In genomic region chr14:29403849-29404808, GRCm38 (mm10) we compare ENCODE assay signal across 12 mouse cellular contexts.
DNase-seq lines count a peak whose midpoint lies in the region; ATAC-seq and TF ChIP-seq lines count a peak whose summit lies in the region.
"Had no signal": no experiment of that assay in that cellular context is flagged by ENCODE, and none has a peak within 500 bp of the region (broad histone marks: within the 10 kb centered on the region; RNA-seq: fewer than 3 reads in every experiment).

No protein-coding gene starts in this region.

- no peak overlapping the region for H3K4me2 ChIP-seq in forebrain, embryonic 16.5 days (ENCODE audit: low read length)
- H3K4me2 ChIP-seq in hindbrain, postnatal 0 days (ENCODE audit: low read depth, low read length): no peak overlapping the region
- H3K4me2 ChIP-seq in hindbrain, embryonic 12.5 days (replicated peaks): no peak overlapping the region
- H3K4me2 ChIP-seq: heart, embryonic 15.5 days had no signal

- no peak overlapping the region for H3K9ac ChIP-seq in forebrain, embryonic 16.5 days (replicated peaks; ENCODE audit: low read depth, low read length)
- no peak overlapping the region for H3K9ac ChIP-seq in hindbrain, postnatal 0 days (replicated peaks; ENCODE audit: low read length)
- H3K9ac ChIP-seq in hindbrain, embryonic 12.5 days: no peak overlapping the region
- H3K9ac ChIP-seq: heart, embryonic 15.5 days had no signal

- H3K9me3 ChIP-seq in forebrain, embryonic 16.5 days (ENCODE audit: control insufficient read depth, low read length): no peaks in the 10 kb centered on the region
- H3K9me3 ChIP-seq in forebrain, embryonic 10.5 days: no peaks in the 10 kb centered on the region
- H3K9me3 ChIP-seq in hindbrain, postnatal 0 days (ENCODE audit: low read length): no peaks in the 10 kb centered on the region
- H3K9me3 ChIP-seq in hindbrain, embryonic 12.5 days (replicated peaks): no peaks in the 10 kb centered on the region
- H3K9me3 ChIP-seq: heart, embryonic 15.5 days had no signal

- H3K4me1 ChIP-seq in forebrain, embryonic 16.5 days (replicated peaks; ENCODE audit: control insufficient read depth, insufficient read depth, low read length): peaks cover 7% of the 10 kb centered on the region; the same call in 1 of the 2 replicates
- no peaks in the 10 kb centered on the region for H3K4me1 ChIP-seq in forebrain, embryonic 10.5 days
- H3K4me1 ChIP-seq in hindbrain, postnatal 0 days (ENCODE audit: insufficient read depth, low read length): no peaks in the 10 kb centered on the region
- peaks cover 9% of the 10 kb centered on the region; the same call in 1 of the 2 replicates for H3K4me1 ChIP-seq in hindbrain, embryonic 12.5 days

- H3K4me3 ChIP-seq in forebrain, embryonic 16.5 days (replicated peaks; ENCODE audit: low read length): no peak overlapping the region
- no peak overlapping the region for H3K4me3 ChIP-seq in forebrain, embryonic 10.5 days
- H3K4me3 ChIP-seq in hindbrain, postnatal 0 days (ENCODE audit: low read length): no peak overlapping the region
- no peak overlapping the region for H3K4me3 ChIP-seq in hindbrain, embryonic 12.5 days
- H3K4me3 ChIP-seq: heart, embryonic 15.5 days had no signal

- H3K27me3 ChIP-seq in forebrain, embryonic 16.5 days (replicated peaks; ENCODE audit: control insufficient read depth, insufficient read depth, low read length): no peaks in the 10 kb centered on the region
- no peaks in the 10 kb centered on the region for H3K27me3 ChIP-seq in forebrain, embryonic 10.5 days (ENCODE audit: poor library complexity, severe bottlenecking)
- no peaks in the 10 kb centered on the region for H3K27me3 ChIP-seq in hindbrain, postnatal 0 days (ENCODE audit: insufficient read depth, low read length)
- H3K27me3 ChIP-seq in hindbrain, embryonic 12.5 days: no peaks in the 10 kb centered on the region; the same call in 1 of the 2 replicates
- H3K27me3 ChIP-seq: heart, embryonic 15.5 days had no signal

- TF ChIP-seq CTCF in hindbrain, postnatal 0 days (IDR thresholded peaks at IDR 0.05; ENCODE audit: low read depth): no peak

- H3K36me3 ChIP-seq in forebrain, embryonic 16.5 days (ENCODE audit: control insufficient read depth, insufficient read depth): no peaks in the 10 kb centered on the region
- H3K36me3 ChIP-seq in forebrain, embryonic 10.5 days (replicated peaks): no peaks in the 10 kb centered on the region
- no peaks in the 10 kb centered on the region for H3K36me3 ChIP-seq in hindbrain, postnatal 0 days (ENCODE audit: insufficient read depth, low read length)
- no peaks in the 10 kb centered on the region for H3K36me3 ChIP-seq in hindbrain, embryonic 12.5 days
- H3K36me3 ChIP-seq: heart, embryonic 15.5 days had no signal

- DNase-seq in forebrain, embryonic 10.5 days (ENCODE audit: extremely low spot score, low spot score): no peak
- peak; percentile 12 for DNase-seq in hindbrain, postnatal 0 days (ENCODE audit: low spot score)
- peak; percentile 39 for DNase-seq in ovary, adult 18-20 months (ENCODE audit: low spot score)
- no peak for DNase-seq in ovary, postnatal 10 days (ENCODE audit: low spot score)
- DNase-seq in ovary, postnatal 36 days (ENCODE audit: low spot score): peak; percentile 35
- no peak for DNase-seq in thymus, postnatal 36 days
- DNase-seq: cerebellum, adult 9-10 months; liver had no signal

- H3K27ac ChIP-seq in forebrain, embryonic 16.5 days (ENCODE audit: low read length): no peak overlapping the region
- no peak overlapping the region for H3K27ac ChIP-seq in forebrain, embryonic 10.5 days
- no peak overlapping the region for H3K27ac ChIP-seq in hindbrain, postnatal 0 days
- H3K27ac ChIP-seq in hindbrain, embryonic 12.5 days: no peak overlapping the region
- H3K27ac ChIP-seq: heart, embryonic 15.5 days had no signal

- 73% methylated on average over 8 of the region's 8 CpGs for WGBS in forebrain, embryonic 16.5 days
- 89% methylated on average over 8 of the region's 8 CpGs for WGBS in forebrain, embryonic 10.5 days
- 70% methylated on average over 8 of the region's 8 CpGs for WGBS in hindbrain, postnatal 0 days
- 74% methylated on average over 8 of the region's 8 CpGs for WGBS in hindbrain, embryonic 12.5 days

- 0 out of 2 replicates have a peak, but pooled peaks have one; percentile 23 for ATAC-seq in forebrain, embryonic 16.5 days
- no peak for ATAC-seq in hindbrain, postnatal 0 days
- ATAC-seq in hindbrain, embryonic 12.5 days (ENCODE audit: low FRiP score): no peak
- ATAC-seq: intestine, postnatal 0 days had no signal

Comparison
In these comparisons a context has a peak if more than half of its experiments do, and no peak if none do; other contexts are left out.
1. DNase-seq: peak in hindbrain, postnatal 0 days (single experiment), ovary, adult 18-20 months (single experiment) and ovary, postnatal 36 days (single experiment); none in forebrain, embryonic 10.5 days (single experiment), ovary, postnatal 10 days (single experiment) and thymus, postnatal 36 days (0 of 2).